Mouse (Mus musculus): Measurements from ENCODE around the gene Kif23. TPM values are rescaled to one million over a fixed set of nuclear protein-coding genes. Genes with fewer than 3 reads are reported as not detected.
A peak's percentile ranks its signal among the peaks of the same experiment; 100 is the strongest.

The Kif23 gene
- polyA plus RNA-seq, 1 experiment from 2014 or later, result 85.1 TPM

DNA sequence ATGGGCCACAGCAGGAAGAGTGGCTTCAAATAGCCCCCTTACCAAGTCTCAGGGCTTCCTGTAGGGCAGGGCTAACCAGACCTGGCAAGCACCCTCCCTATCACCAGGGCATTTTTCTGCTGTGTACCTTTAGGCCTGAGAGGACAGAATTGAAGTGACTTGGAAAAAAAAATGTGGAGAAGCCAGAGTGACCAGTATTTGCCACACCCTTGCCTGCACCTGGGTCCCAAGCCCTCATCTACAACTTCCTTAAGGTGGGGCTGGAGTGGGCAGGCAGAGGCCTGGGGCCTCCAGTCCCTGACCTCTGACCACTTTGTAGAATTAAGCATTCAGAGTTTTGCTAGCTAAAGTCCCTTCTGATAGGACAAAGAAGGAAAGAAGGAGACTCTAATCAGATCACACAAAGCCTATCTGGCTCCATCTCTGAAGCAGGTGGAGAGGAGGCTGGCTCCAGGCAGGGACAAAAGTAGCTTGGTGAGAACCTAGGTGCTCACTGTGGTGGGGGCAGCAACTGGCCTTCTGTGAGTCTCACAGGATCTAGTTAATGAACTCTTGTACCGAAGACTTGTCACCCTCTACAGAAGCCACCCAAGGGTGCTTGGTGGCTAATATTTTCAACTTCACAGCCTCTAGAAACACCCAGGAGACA lies 13.5 kb upstream of the Kif23 start:
- H3K9ac ChIP-seq (ENCODE audit: low read depth, low read length), result no peak overlapping the region
- no peak overlapping the region for H3K4me2 ChIP-seq
- H3K27me3 ChIP-seq (replicated peaks; ENCODE audit: control insufficient read depth, insufficient read depth, low read length), result no peaks in the 10 kb centered on the region
- H3K27ac ChIP-seq (ENCODE audit: low read depth, low read length), result no peak overlapping the region
- ATAC-seq (replicated peaks; ENCODE audit: low FRiP score) (no peak), DNase-seq (ENCODE audit: low spot score) (no peak)
- no peak overlapping the region for H3K4me3 ChIP-seq (ENCODE audit: low read depth, low read length)
- no peaks in the 10 kb centered on the region for H3K36me3 ChIP-seq (ENCODE audit: control insufficient read depth, insufficient read depth, low read length)
- peaks cover 3% of the 10 kb centered on the region for H3K4me1 ChIP-seq (replicated peaks; ENCODE audit: control insufficient read depth, insufficient read depth, low read length)
- WGBS, result 88% methylated on average over 1 of the region's 1 CpGs
- H3K9me3 ChIP-seq (ENCODE audit: control insufficient read depth, low read length), result no peaks in the 10 kb centered on the region

DNA sequence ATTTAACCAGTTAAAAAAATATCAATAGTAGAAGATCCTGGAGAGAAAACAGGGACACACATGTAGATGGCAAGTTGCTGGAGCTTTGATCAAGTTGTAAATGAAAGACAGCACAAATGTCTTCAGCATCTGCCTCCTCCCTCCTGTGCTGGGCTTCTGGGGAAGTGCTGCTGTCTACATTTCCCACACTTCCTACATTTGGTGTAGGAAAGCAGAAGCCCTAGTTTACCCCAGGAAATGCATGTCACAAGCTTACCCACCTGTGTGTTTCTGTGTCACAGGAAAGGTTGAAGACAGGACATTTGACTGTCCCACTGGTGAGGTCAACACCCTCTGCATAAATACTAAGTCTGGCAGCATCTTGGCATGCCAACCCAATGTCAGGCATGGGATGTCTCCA lies 8.1 kb upstream of the Kif23 start:
- DNase-seq (ENCODE audit: low spot score) (no peak), ATAC-seq (replicated peaks; ENCODE audit: low FRiP score) (no peak)
- Histone ChIP-seq H3K27ac (ENCODE audit: low read depth, low read length) (no peak overlapping the region), H3K27me3 (replicated peaks; ENCODE audit: control insufficient read depth, insufficient read depth, low read length) (no peaks in the 10 kb centered on the region), H3K9ac (ENCODE audit: low read depth, low read length) (no peak overlapping the region), H3K9me3 (ENCODE audit: control insufficient read depth, low read length) (no peaks in the 10 kb centered on the region), H3K36me3 (ENCODE audit: control insufficient read depth, insufficient read depth, low read length) (no peaks in the 10 kb centered on the region), H3K4me2 (no peak overlapping the region), H3K4me3 (ENCODE audit: low read depth, low read length) (no peak overlapping the region), H3K4me1 (replicated peaks; ENCODE audit: control insufficient read depth, insufficient read depth, low read length) (no peaks in the 10 kb centered on the region; the same call in 1 of the 2 replicates)

DNA sequence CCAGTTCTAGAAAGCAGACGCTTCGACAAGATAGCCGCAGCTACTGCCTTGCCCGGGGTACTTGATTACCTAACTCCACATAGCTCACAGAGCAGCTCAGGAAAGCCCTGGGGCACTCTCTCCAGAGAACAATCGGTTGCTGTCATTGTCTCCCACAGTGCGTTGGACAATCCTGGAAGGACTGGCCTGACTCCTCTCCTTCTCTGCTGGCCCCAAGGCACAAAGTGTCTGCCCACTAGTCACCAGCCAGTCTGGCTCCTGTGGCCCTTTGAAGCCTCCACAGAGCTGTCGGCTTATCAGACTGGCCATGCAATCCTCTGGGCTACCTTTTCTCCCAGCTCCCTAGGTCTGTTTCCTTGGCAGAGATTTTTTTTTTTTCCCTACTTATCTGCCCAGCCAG lies 5.7 kb upstream of the Kif23 start:
- Histone ChIP-seq H3K36me3 (ENCODE audit: control insufficient read depth, insufficient read depth, low read length) (no peaks in the 10 kb centered on the region), H3K9ac (ENCODE audit: low read depth, low read length) (no peak overlapping the region), H3K9me3 (ENCODE audit: control insufficient read depth, low read length) (no peaks in the 10 kb centered on the region), H3K4me1 (replicated peaks; ENCODE audit: control insufficient read depth, insufficient read depth, low read length) (no peaks in the 10 kb centered on the region; the same call in 1 of the 2 replicates), H3K27me3 (replicated peaks; ENCODE audit: control insufficient read depth, insufficient read depth, low read length) (no peaks in the 10 kb centered on the region), H3K4me3 (ENCODE audit: low read depth, low read length) (no peak overlapping the region), H3K27ac (ENCODE audit: low read depth, low read length) (no peak overlapping the region), H3K4me2 (no peak overlapping the region)
- no peak for DNase-seq (ENCODE audit: low spot score)
- WGBS, result 62% methylated on average over 7 of the region's 7 CpGs
- ATAC-seq (replicated peaks; ENCODE audit: low FRiP score), result no peak

DNA sequence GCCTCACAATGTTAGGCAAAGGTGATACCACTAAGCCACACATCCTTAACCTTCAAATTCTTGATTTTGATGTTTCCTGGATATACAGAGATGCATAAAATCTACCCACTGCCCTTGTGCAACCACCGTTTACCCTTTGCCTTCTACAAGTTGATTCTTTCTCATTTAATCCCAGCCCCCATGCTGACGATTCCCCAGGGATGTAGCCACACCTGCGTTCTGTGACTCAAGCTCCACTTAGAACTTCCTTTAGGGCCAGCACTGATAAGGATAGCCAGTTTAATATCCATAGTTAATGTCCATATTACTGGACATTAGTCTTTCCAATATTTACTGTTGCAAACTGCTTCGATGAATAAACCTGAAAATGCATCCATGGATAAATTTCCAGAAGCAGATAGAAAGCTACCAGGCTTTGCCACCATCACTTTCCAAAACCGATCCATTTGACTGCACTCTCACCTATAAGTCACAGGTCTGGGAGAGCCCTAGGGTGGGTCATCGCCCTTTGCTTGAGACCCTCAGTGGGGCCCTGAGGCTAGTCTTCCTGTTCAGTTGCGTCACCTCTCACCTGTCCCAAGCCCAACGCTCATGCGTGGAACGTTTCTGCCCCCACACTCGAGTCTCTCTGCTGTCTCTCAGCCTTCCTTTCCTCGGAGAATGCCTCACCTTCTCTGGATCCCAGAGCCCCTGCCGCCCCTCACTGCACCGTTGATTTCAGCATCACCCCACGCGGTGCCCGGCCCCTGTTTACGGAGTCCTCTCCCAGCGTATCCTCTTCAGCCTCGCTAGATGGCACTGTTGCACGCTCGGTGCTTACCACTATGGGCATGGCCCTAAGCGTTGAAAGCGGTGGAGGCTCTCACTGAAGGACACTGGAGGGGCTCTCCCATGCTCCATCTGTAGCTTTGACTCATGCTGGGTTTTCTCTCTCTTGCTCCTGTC lies 1.1 kb upstream of the Kif23 start:
- peak; percentile 72 for ATAC-seq (replicated peaks; ENCODE audit: low FRiP score)
- H3K4me3 ChIP-seq (ENCODE audit: low read depth, low read length), result peak overlapping the region; percentile 93
- WGBS, result 9% methylated on average over 24 of the region's 24 CpGs
- H3K27me3 ChIP-seq (replicated peaks; ENCODE audit: control insufficient read depth, insufficient read depth, low read length), result no peaks in the 10 kb centered on the region
- H3K27ac ChIP-seq (ENCODE audit: low read depth, low read length), result no peak overlapping the region
- peaks cover 7% of the 10 kb centered on the region; the same call in 1 of the 2 replicates for H3K4me1 ChIP-seq (replicated peaks; ENCODE audit: control insufficient read depth, insufficient read depth, low read length)
- H3K36me3 ChIP-seq (ENCODE audit: control insufficient read depth, insufficient read depth, low read length), result peaks cover 10% of the 10 kb centered on the region; the same call in 1 of the 2 replicates
- H3K4me2 ChIP-seq, result peak overlapping the region; percentile 88
- no peak overlapping the region for H3K9ac ChIP-seq (ENCODE audit: low read depth, low read length)
- peak; percentile 78 for DNase-seq (ENCODE audit: low spot score)
- H3K9me3 ChIP-seq (ENCODE audit: control insufficient read depth, low read length), result no peaks in the 10 kb centered on the region

DNA sequence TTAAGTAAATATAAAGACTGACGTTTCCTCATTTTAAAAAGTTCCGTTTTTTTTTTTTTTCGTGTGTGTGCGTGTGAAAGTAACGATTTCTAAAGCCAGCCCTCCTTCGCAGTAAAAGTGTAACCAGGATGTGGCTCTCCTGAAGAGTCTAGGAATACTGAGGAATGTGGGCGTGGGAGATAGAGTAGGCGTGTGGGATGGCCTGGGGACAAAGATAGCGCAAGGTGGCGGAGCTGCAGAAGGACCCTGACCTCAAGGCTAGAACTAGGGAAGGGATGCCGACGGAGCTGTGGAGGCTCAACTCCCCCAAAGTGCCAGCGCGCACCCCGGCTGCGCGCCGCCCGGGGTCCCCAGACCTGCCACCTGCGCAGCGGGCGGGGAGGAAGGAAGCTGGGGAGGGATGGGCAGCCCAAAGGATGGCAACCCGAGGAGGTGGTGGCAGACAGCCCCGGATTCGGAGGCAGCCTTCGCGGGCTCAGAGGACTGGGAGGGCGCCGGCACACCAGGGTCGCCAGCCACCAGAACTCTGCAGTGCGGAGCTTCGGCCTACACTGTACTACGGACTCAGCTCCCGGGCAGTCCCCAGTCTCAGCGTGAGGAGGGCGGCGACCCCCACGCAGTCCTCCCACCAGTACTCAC lies 482 bp downstream of the Kif23 start:
- under 1% methylated on average over 38 of the region's 38 CpGs for WGBS
- ATAC-seq (replicated peaks; ENCODE audit: low FRiP score) (peak; percentile 74), DNase-seq (ENCODE audit: low spot score) (no peak)

DNA sequence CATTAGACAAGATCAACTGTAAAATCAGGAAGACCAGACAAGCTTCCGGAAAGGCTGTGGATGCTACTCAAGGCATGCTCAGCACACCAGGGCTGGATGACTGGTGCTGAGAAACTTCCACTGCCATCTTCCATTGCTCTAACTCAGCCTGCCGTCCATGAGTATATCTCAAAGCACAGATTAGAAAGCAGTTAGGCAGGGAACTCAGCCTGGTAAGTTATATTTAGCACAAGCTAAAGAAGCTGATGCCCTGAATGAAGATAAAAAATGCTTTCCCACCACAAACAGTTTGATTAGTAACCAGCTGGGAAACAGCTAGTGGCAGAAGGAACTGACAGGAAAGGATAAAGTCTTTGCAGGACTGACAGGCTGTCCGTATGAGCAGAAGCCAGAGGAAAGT lies 5.5 kb downstream of the Kif23 start:
- Histone ChIP-seq H3K27me3 (replicated peaks; ENCODE audit: control insufficient read depth, insufficient read depth, low read length) (no peaks in the 10 kb centered on the region), H3K4me3 (ENCODE audit: low read depth, low read length) (no peak overlapping the region), H3K36me3 (ENCODE audit: control insufficient read depth, insufficient read depth, low read length) (peaks cover 40% of the 10 kb centered on the region), H3K27ac (ENCODE audit: low read depth, low read length) (no peak overlapping the region), H3K4me2 (no peak overlapping the region), H3K9me3 (ENCODE audit: control insufficient read depth, low read length) (no peaks in the 10 kb centered on the region), H3K4me1 (replicated peaks; ENCODE audit: control insufficient read depth, insufficient read depth, low read length) (peaks cover 17% of the 10 kb centered on the region), H3K9ac (ENCODE audit: low read depth, low read length) (no peak overlapping the region)
- 45% methylated on average over 3 of the region's 3 CpGs for WGBS
- DNase-seq (ENCODE audit: low spot score) (no peak), ATAC-seq (replicated peaks; ENCODE audit: low FRiP score) (no peak)

More for the DNA sequence above, 482 bp downstream of the Kif23 start:
- Histone ChIP-seq H3K4me3 (ENCODE audit: low read depth, low read length) (peak overlapping the region; percentile 93), H3K4me1 (replicated peaks; ENCODE audit: control insufficient read depth, insufficient read depth, low read length) (peaks cover 11% of the 10 kb centered on the region), H3K9me3 (ENCODE audit: control insufficient read depth, low read length) (no peaks in the 10 kb centered on the region), H3K4me2 (peak overlapping the region; percentile 88), H3K9ac (ENCODE audit: low read depth, low read length) (peak overlapping the region; percentile 91), H3K36me3 (ENCODE audit: control insufficient read depth, insufficient read depth, low read length) (peaks cover 13% of the 10 kb centered on the region; the same call in 1 of the 2 replicates), H3K27me3 (replicated peaks; ENCODE audit: control insufficient read depth, insufficient read depth, low read length) (no peaks in the 10 kb centered on the region), H3K27ac (ENCODE audit: low read depth, low read length) (peak overlapping the region; percentile 82)

DNA sequence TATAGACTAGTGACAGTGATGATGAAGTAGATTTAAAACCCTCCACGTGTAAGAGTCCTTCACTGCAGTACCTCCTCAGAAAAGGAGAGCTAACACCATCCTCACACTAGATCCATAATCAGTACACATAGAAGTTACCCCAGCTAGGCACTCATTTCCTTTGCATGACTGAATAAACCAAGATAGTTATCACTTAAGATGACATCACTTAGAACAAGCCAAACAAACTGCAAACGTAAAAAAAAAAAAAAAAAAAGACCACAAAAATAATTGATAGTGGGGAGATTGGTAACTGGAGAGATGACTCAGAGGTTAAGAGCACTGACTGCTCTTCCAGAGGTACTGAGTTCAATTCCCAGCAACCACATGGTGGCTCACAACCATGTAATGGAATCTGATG lies 13.2 kb downstream of the Kif23 start:
- no peak for ATAC-seq (replicated peaks; ENCODE audit: low FRiP score)
- peaks cover 41% of the 10 kb centered on the region for H3K36me3 ChIP-seq (ENCODE audit: control insufficient read depth, insufficient read depth, low read length)
- no peak overlapping the region for H3K9ac ChIP-seq (ENCODE audit: low read depth, low read length)
- no peak for DNase-seq (ENCODE audit: low spot score)
- WGBS, result 75% methylated on average over 2 of the region's 2 CpGs
- H3K4me2 ChIP-seq, result no peak overlapping the region
- H3K27me3 ChIP-seq (replicated peaks; ENCODE audit: control insufficient read depth, insufficient read depth, low read length), result no peaks in the 10 kb centered on the region
- no peak overlapping the region for H3K4me3 ChIP-seq (ENCODE audit: low read depth, low read length)
- no peaks in the 10 kb centered on the region for H3K4me1 ChIP-seq (replicated peaks; ENCODE audit: control insufficient read depth, insufficient read depth, low read length)
- no peaks in the 10 kb centered on the region for H3K9me3 ChIP-seq (ENCODE audit: control insufficient read depth, low read length)
- H3K27ac ChIP-seq (ENCODE audit: low read depth, low read length), result no peak overlapping the region

DNA sequence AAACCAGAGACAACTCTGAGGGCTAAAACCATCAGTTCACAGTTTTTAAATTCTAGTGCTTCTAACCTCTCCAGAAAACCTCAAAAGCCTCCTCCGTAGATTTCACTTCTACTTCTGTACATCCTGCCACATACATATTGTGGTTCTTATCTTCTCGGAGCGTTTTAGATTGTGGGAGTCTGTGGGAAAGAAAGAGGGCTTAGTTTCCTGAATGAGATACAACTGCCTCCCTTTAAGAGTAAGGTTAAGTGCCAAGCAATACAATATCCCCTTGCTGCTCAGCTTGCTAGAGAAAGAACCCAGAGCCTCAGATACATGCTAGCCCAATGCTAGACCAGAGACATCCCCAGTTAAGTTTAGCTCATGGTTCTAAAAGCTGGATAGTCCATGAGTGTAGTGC lies 14.6 kb downstream of the Kif23 start:
- H3K4me2 ChIP-seq, result no peak overlapping the region
- DNase-seq (ENCODE audit: low spot score), result no peak
- peaks cover 46% of the 10 kb centered on the region for H3K36me3 ChIP-seq (ENCODE audit: control insufficient read depth, insufficient read depth, low read length)
- ATAC-seq (replicated peaks; ENCODE audit: low FRiP score), result no peak
- H3K27me3 ChIP-seq (replicated peaks; ENCODE audit: control insufficient read depth, insufficient read depth, low read length), result no peaks in the 10 kb centered on the region
- H3K4me1 ChIP-seq (replicated peaks; ENCODE audit: control insufficient read depth, insufficient read depth, low read length), result no peaks in the 10 kb centered on the region
- 55% methylated on average over 3 of the region's 3 CpGs for WGBS
- no peak overlapping the region for H3K9ac ChIP-seq (ENCODE audit: low read depth, low read length)
- H3K27ac ChIP-seq (ENCODE audit: low read depth, low read length), result no peak overlapping the region
- H3K4me3 ChIP-seq (ENCODE audit: low read depth, low read length), result no peak overlapping the region
- H3K9me3 ChIP-seq (ENCODE audit: control insufficient read depth, low read length), result no peaks in the 10 kb centered on the region
